Mouse (Mus musculus) CH12.LX (cell line): ENCODE data around the gene Ptprm. TPM values are rescaled to one million over a fixed set of nuclear protein-coding genes. Genes with fewer than 3 reads are reported as not detected.

Source experiments
- DNase-seq: peaks from one replicate; pipeline ENCODE4 v3.0.0-alpha.2; 2013; ENCODE audit errors: extremely low read depth
- H3K27ac ChIP-seq: 2 replicates; pipeline ENCODE4 v1.5.1; 2012; ENCODE audit warnings: low read depth, mild to moderate bottlenecking, control low read depth, moderate library complexity; ENCODE audit not compliant: insufficient read depth
- H3K27me3 ChIP-seq: replicated peaks from 2 replicates; pipeline ENCODE3; 2012; ENCODE audit warnings: inconsistent platforms
- H3K36me3 ChIP-seq, 2 experiments: replicated peaks in 1 of 2; 2 replicates each; pipeline versions ENCODE3 to v1.6.1; 2012; ENCODE audit warnings: inconsistent platforms in 1 of 2, low read length in 1 of 2, mild to moderate bottlenecking in 1 of 2, mixed read lengths in 1 of 2, moderate library complexity in 1 of 2; ENCODE audit not compliant: control insufficient read depth in 1 of 2, insufficient read depth in 1 of 2
- H3K4me1 ChIP-seq, 2 experiments: 2 replicates each; pipeline ENCODE4 v1.6.1; 2012; ENCODE audit warnings: inconsistent platforms in 1 of 2, moderate library complexity in 1 of 2; ENCODE audit not compliant: insufficient read depth in 2 of 2, control insufficient read depth in 1 of 2
- H3K4me2 ChIP-seq: 2 replicates; pipeline ENCODE4 v1.6.1; 2012; ENCODE audit warnings: low read depth, mild to moderate bottlenecking, control low read depth; ENCODE audit not compliant: poor library complexity, insufficient read depth, severe bottlenecking
- H3K4me3 ChIP-seq, 3 experiments: fragments of 150-350 bp in 1 of 3; sonication (generic) in 1 of 3; replicated peaks in 1 of 3; 2 replicates each; pipeline versions ENCODE3 to v1.5.1; 2011 to 2012; ENCODE audit warnings: low read depth in 2 of 3, low read length in 2 of 3, mild to moderate bottlenecking in 2 of 3, moderate library complexity in 2 of 3, control low read depth in 1 of 3, improper control_type of control experiment in 1 of 3, inconsistent platforms in 1 of 3, mixed read lengths in 1 of 3; ENCODE audit not compliant: poor library complexity in 1 of 3
- H3K79me2 ChIP-seq: replicated peaks from 2 replicates; pipeline ENCODE4 v1.6.1; 2012; ENCODE audit warnings: mild to moderate bottlenecking, moderate library complexity; ENCODE audit not compliant: control insufficient read depth, poor library complexity, insufficient read depth, severe bottlenecking; ENCODE audit errors: extremely low read depth
- H3K9ac ChIP-seq: 2 replicates; pipeline ENCODE4 v1.6.1; 2012; ENCODE audit warnings: low read depth, mild to moderate bottlenecking, control low read depth, moderate library complexity; ENCODE audit not compliant: insufficient read depth
- H3K9me3 ChIP-seq: replicated peaks from 2 replicates; pipeline ENCODE3; 2012; ENCODE audit warnings: low read length, inconsistent platforms, mixed read lengths
- CHD1 ChIP-seq: IDR thresholded peaks from 2 replicates; pipeline ENCODE4 v1.6.1; 2012; ENCODE audit warnings: low read depth, low read length, improper control_type of control experiment, inconsistent platforms
- CTCF ChIP-seq, 2 experiments: IDR thresholded peaks in 1 of 2; conservative IDR thresholded peaks in 1 of 2; 2 replicates each; pipeline ENCODE4 v1.5.1; 2011 to 2012; ENCODE audit warnings: low read depth in 2 of 2, low read length in 2 of 2, improper control_type of control experiment in 1 of 2, inconsistent platforms in 1 of 2, mild to moderate bottlenecking in 1 of 2, moderate library complexity in 1 of 2
- ETS1 ChIP-seq: conservative IDR thresholded peaks from 2 replicates; pipeline ENCODE4 v1.6.1; 2012; ENCODE audit warnings: low read depth, mild to moderate bottlenecking, inconsistent platforms, low read length, improper control_type of control experiment, moderate library complexity
- GABPA ChIP-seq: IDR thresholded peaks from 2 replicates; pipeline ENCODE4 v1.6.1; 2012; ENCODE audit warnings: low read depth, low read length, improper control_type of control experiment, inconsistent platforms; ENCODE audit not compliant: insufficient replicate concordance
- JUND ChIP-seq: conservative IDR thresholded peaks from 2 replicates; pipeline ENCODE4 v1.6.1; 2011; ENCODE audit warnings: low read depth, low read length, improper control_type of control experiment
- MAZ ChIP-seq: IDR thresholded peaks from 2 replicates; pipeline ENCODE4 v1.6.1; 2012; ENCODE audit warnings: low read depth, mild to moderate bottlenecking, inconsistent platforms, low read length, improper control_type of control experiment, moderate library complexity
- MEF2A ChIP-seq: IDR thresholded peaks from 2 replicates; pipeline ENCODE4 v1.6.1; 2014; ENCODE audit warnings: low read depth, mild to moderate bottlenecking, inconsistent platforms, low read length, improper control_type of control experiment, borderline replicate concordance
- MXI1 ChIP-seq: IDR thresholded peaks from 2 replicates; pipeline ENCODE4 v1.6.1; 2011; ENCODE audit warnings: mild to moderate bottlenecking, low read depth, low read length, improper control_type of control experiment
- NELFE ChIP-seq: IDR thresholded peaks from 2 replicates; pipeline ENCODE4 v1.6.1; 2011; ENCODE audit warnings: low read depth, low read length, improper control_type of control experiment
- NRF1 ChIP-seq: IDR thresholded peaks from 2 replicates; pipeline ENCODE4 v1.6.1; 2014; ENCODE audit warnings: low read depth, mild to moderate bottlenecking, inconsistent platforms, low read length, improper control_type of control experiment, moderate library complexity
- PAX5 ChIP-seq: IDR thresholded peaks from 2 replicates; pipeline ENCODE4 v1.6.1; 2012; ENCODE audit warnings: low read length, inconsistent platforms, mixed read lengths
- POLR2A ChIP-seq: IDR thresholded peaks from 2 replicates; pipeline ENCODE4 v1.6.1; 2011; ENCODE audit warnings: low read depth, mild to moderate bottlenecking, improper control_type of control experiment, low read length
- RCOR1 ChIP-seq: conservative IDR thresholded peaks from 2 replicates; pipeline ENCODE4 v1.6.1; 2012; ENCODE audit warnings: low read depth, mild to moderate bottlenecking, inconsistent platforms, low read length, improper control_type of control experiment
- SIN3A ChIP-seq: IDR thresholded peaks from 2 replicates; pipeline ENCODE4 v1.6.1; 2012; ENCODE audit warnings: low read length, improper control_type of control experiment, inconsistent platforms
- SMC3 ChIP-seq: IDR thresholded peaks from 2 replicates; pipeline ENCODE4 v1.6.1; 2011; ENCODE audit warnings: low read depth, low read length, improper control_type of control experiment
- USF2 ChIP-seq: conservative IDR thresholded peaks from 2 replicates; pipeline ENCODE4 v1.6.1; 2011; ENCODE audit warnings: low read depth, low read length, improper control_type of control experiment
- ZKSCAN1 ChIP-seq: IDR thresholded peaks from 2 replicates; pipeline ENCODE4 v1.6.1; 2012; ENCODE audit warnings: low read depth, inconsistent platforms, low read length, improper control_type of control experiment, borderline replicate concordance
- ZNF384 ChIP-seq: IDR thresholded peaks from 2 replicates; pipeline ENCODE4 v1.6.1; 2012; ENCODE audit warnings: low read depth, low read length, improper control_type of control experiment, inconsistent platforms
- dilution Hi-C: fragments of 300-500 bp; cut with MboI; formaldehyde crosslinking; loops from 2 replicates; pipeline ENCODE4 v1.14.3; 2020; ENCODE audit warnings: low sequenced_read_pairs; ENCODE audit not compliant: extremely low pct_unique_long_range_greater_than_20kb, extremely low pct_ligation_motif_present
- in situ Hi-C: fragments of 300-500 bp; cut with MboI; formaldehyde crosslinking; loops from 3 replicates; pipeline ENCODE4 v1.14.3; 2019; ENCODE audit warnings: low sequenced_read_pairs, low pct_ligation_motif_present, low pct_unique_long_range_greater_than_20kb, mixed read lengths
- polyA plus RNA-seq: library from polyadenylated mRNA; unstranded; fragments of >175 nt; gene quantifications from 2 replicates; pipeline ENCODE4 v1.2.1, GENCODE M21; 2012; ENCODE audit warnings: low read depth; ENCODE audit not compliant: insufficient read length
- total RNA-seq, 2 experiments: library from RNA; depleted of rRNA; stranded (reverse); fragments of 300-350 nt in 1 of 2; fragments of >200 nt in 1 of 2; gene quantifications; 2 replicates each; pipeline ENCODE4 v1.2.3; 2012 to 2014

Gene Ptprm
- total and polyA plus RNA-seq, 3 experiments, result not detected

- Histone ChIP-seq H3K4me3 (no peak overlapping the region), H3K4me1 (no peaks in the 10 kb centered on the region), H3K36me3 (no peaks in the 10 kb centered on the region), H3K79me2 (no peaks in the 10 kb centered on the region)
- TF ChIP-seq NELFE (no peak), ZKSCAN1 (no peak), GABPA (no peak), ZNF384 (no peak), ETS1 (no peak), USF2 (no peak), NRF1 (no peak), RCOR1 (no peak), PAX5 (no peak), MEF2A (no peak), SMC3 (no peak), SIN3A (no peak), JUND (no peak), CTCF (conservative IDR thresholded peaks at IDR 0.05 in 1 of 2, IDR thresholded peaks at IDR 0.05 in 1 of 2; ENCODE audit: low read depth in 2 of 2, low read length in 2 of 2) (no peak), MAZ (no peak)
- TF ChIP-seq, all 38 proteins: peak for 0
- in situ Hi-C loops, result no loop called here
- H3K27me3 ChIP-seq, result no peaks in the 10 kb centered on the region
- peaks cover 79% of the 10 kb centered on the region for H3K9me3 ChIP-seq
- dilution Hi-C loops, result no loop called here
- H3K4me2 ChIP-seq, result no peak overlapping the region
- H3K27ac ChIP-seq, result no peak overlapping the region
- H3K9ac ChIP-seq, result no peak overlapping the region
- DNase-seq, result no peak
Observed at GRCm38 (mm10) chr17:67206984-67207383, 147.3 kb downstream of the Ptprm start.

DNA sequence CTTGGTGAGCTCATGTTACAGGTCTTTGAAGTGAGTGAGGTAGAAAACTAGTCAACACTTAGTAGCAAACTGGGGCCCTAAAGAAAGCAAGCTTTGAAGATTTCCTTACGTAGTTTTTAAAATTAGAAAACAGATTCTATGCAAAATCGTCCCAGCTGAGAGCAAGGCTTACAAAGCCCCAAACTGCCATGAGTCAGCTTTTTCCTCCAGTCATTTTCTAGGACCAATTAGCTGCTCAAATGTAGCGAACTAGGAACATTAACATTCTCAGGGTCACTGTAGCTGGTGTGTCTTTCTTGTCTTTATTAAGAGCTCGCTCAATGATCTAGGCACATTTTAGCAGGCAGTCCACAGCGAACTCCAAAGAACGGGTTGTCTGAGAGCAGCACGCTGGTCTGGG is 153.1 kb downstream of the Ptprm start:
- Histone ChIP-seq H3K27ac (no peak overlapping the region), H3K9ac (no peak overlapping the region), H3K4me2 (no peak overlapping the region), H3K4me1 (no peaks in the 10 kb centered on the region), H3K27me3 (no peaks in the 10 kb centered on the region), H3K4me3 (no peak overlapping the region), H3K36me3 (no peaks in the 10 kb centered on the region), H3K9me3 (peaks cover 73% of the 10 kb centered on the region), H3K79me2 (no peaks in the 10 kb centered on the region)
- no peak for DNase-seq
- in situ Hi-C loops (no loop called here), dilution Hi-C loops (no loop called here)
- TF ChIP-seq RCOR1, result no peak
- TF ChIP-seq NRF1, result no peak
- TF ChIP-seq CHD1, result no peak
- no peak for TF ChIP-seq SMC3
- TF ChIP-seq POLR2A, result no peak
- TF ChIP-seq SIN3A, result no peak
- TF ChIP-seq MXI1, result no peak
